ENCODE assay signal across 7 mouse cellular contexts in genomic region chr8:124250255-124250654, GRCm38 (mm10). TPM values are rescaled to one million over a fixed set of nuclear protein-coding genes. Genes with fewer than 3 reads are reported as not detected.
A peak's percentile ranks its signal among the peaks of the same experiment; 100 is the strongest.
DNase-seq lines count a peak whose midpoint lies in the region; ATAC-seq and TF ChIP-seq lines count a peak whose summit lies in the region.

No protein-coding gene starts in this region.

- no peak; the same call in 1 of the 2 replicates for ATAC-seq in kidney, embryonic 15.5 days (replicated peaks; ENCODE audit: low FRiP score)
- peak; percentile 87 for ATAC-seq in liver, embryonic 14.5 days (ENCODE audit: insufficient read depth)

- H3K4me3 ChIP-seq in kidney, embryonic 15.5 days (replicated peaks) = no peak overlapping the region
- H3K4me3 ChIP-seq in liver, embryonic 14.5 days (ENCODE audit: insufficient read depth in 1 of 2, low read depth in 2 of 2, low read length in 2 of 2) = no peak overlapping the region

- peak overlapping the region; percentile 67 for H3K27ac ChIP-seq in kidney, embryonic 15.5 days
- H3K27ac ChIP-seq in liver, embryonic 14.5 days = peak overlapping the region; percentile 1

- TF ChIP-seq EP300 in liver, embryonic 14.5 days (IDR thresholded peaks at IDR 0.05; ENCODE audit: low read depth) = no peak

- no peak for TF ChIP-seq CTCF in liver, embryonic 14.5 days (IDR thresholded peaks at IDR 0.05; ENCODE audit: low read depth)

- no peak overlapping the region for H3K4me2 ChIP-seq in kidney, embryonic 15.5 days
- peak overlapping the region; percentile 47 for H3K4me2 ChIP-seq in liver, embryonic 14.5 days (ENCODE audit: low read depth)

- no peaks in the 10 kb centered on the region for H3K9me3 ChIP-seq in kidney, embryonic 15.5 days (replicated peaks)
- H3K9me3 ChIP-seq in liver, embryonic 14.5 days (ENCODE audit: control insufficient read depth, low read length) = no peaks in the 10 kb centered on the region

- H3K36me3 ChIP-seq in kidney, embryonic 15.5 days = no peaks in the 10 kb centered on the region
- no peaks in the 10 kb centered on the region for H3K36me3 ChIP-seq in liver, embryonic 14.5 days (replicated peaks; ENCODE audit: control insufficient read depth, insufficient read depth, low read depth)

- H3K9ac ChIP-seq in kidney, embryonic 15.5 days = no peak overlapping the region
- no peak overlapping the region; the same call in 1 of the 2 replicates for H3K9ac ChIP-seq in liver, embryonic 14.5 days (replicated peaks)

- 24% methylated on average over 3 of the region's 3 CpGs for WGBS in kidney, embryonic 15.5 days
- 3% methylated on average over 3 of the region's 3 CpGs for WGBS in liver, embryonic 14.5 days (ENCODE audit: insufficient replicate concordance)

- H3K4me1 ChIP-seq in kidney, embryonic 15.5 days = peaks cover 53% of the 10 kb centered on the region
- peaks cover 8 to 25% of the 10 kb centered on the region in 2 experiments for H3K4me1 ChIP-seq in liver, embryonic 14.5 days (replicated peaks; ENCODE audit: control insufficient read depth in 2 of 2, insufficient read depth in 2 of 2, low read length in 1 of 2)

- H3K27me3 ChIP-seq in kidney, embryonic 15.5 days = no peaks in the 10 kb centered on the region
- no peaks in the 10 kb centered on the region for H3K27me3 ChIP-seq in liver, embryonic 14.5 days (ENCODE audit: control insufficient read depth, insufficient read depth, low read length)

- DNase-seq in kidney, postnatal 10 days = no peak
- DNase-seq in MEL-GATA-1-ER (ENCODE audit: extremely low read depth, low read depth) = peak; percentile 39
- peak; percentile 54 for DNase-seq in c-Kit-positive CD71-positive TER-119-positive erythroid progenitor cells, embryonic 14.5 days (ENCODE audit: low spot score)
- peak; percentile 34 to 47 (median 36) for DNase-seq in liver, embryonic 14.5 days (ENCODE audit: low read depth in 3 of 3, low spot score in 3 of 3)
- DNase-seq in adrenal gland, adult (ENCODE audit: inconsistent age in 2 of 2, low spot score in 1 of 2) = no peak
- DNase-seq in thymus, postnatal 25 days = no peak

RNA-seq across cellular contexts. Expression of gene Galnt2, which starts 19.1 kb away (rescaled TPM):
- polyA plus RNA-seq in kidney, embryonic 15.5 days (2015; fragmentation: Nextera tagmentation; extraction: Ambion mirVana) = 47.6 and 49.0 TPM in 2 replicates
- 3.7 and 6.6 TPM in 2 replicates for polyA plus RNA-seq in liver, embryonic 14.5 days (2012; rRNA removed)
- 19.2 and 21.5 TPM in 2 replicates for polyA plus RNA-seq in liver, embryonic 14.5 days (2014; fragmentation: Nextera tagmentation; extraction: Ambion mirVana)

Comparison
In these comparisons a context has a peak if more than half of its experiments do, and no peak if none do; other contexts are left out.
1. DNase-seq: peak in MEL-GATA-1-ER (single experiment), c-Kit-positive CD71-positive TER-119-positive erythroid progenitor cells, embryonic 14.5 days (single experiment) and liver, embryonic 14.5 days (3 of 3); none in kidney, postnatal 10 days (single experiment), adrenal gland, adult (0 of 2) and thymus, postnatal 25 days (single experiment).